Mouse (Mus musculus): ENCODE measurements around the gene Man2a1. TPM values are rescaled to one million over a fixed set of nuclear protein-coding genes. Genes with fewer than 3 reads are reported as not detected.

Gene Man2a1
- polyA plus RNA-seq, 1 experiment from 2014 or later = 3.0 TPM

DNA sequence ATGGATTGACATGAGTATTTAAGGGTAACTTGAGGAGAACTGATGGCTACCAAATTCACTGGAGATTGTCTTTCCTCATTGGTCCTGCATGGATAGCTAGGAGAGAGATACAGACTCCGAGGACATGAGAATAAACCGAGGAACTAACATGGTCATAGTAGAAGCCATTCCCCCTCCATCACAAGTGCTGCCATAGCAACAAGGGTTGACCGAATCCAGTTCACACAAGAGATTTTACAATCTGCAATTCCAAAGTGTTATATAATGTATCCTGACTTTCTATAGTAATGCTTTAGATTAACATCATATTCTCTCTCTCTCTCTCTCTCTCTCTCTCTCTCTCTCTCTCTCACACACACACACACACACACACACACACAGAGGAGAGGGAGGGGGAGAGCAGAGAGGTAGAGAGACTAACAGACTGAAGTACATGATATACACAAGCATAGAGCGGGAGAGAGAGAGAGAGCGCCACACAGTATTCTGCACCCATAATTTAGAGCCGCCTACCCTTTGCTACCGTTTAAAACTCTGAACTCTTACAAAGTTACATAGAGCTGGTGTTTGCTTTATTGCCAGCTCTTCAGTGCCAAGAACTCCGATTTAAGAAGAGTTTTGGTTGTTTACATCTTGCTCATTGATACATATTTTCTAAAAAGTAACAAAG is 37.5 kb downstream of the Man2a1 start:
- H3K27me3 ChIP-seq (ENCODE audit: control insufficient read depth, insufficient read depth, low read length) = no peaks in the 10 kb centered on the region
- no peaks in the 10 kb centered on the region for H3K36me3 ChIP-seq (ENCODE audit: control insufficient read depth, insufficient read depth, low read length)
- WGBS = 82% methylated on average over 8 of the region's 8 CpGs
- no peak for ATAC-seq (ENCODE audit: low FRiP score)
- H3K27ac ChIP-seq (ENCODE audit: low read depth, low read length) = no peak overlapping the region
- no peaks in the 10 kb centered on the region; the same call in 1 of the 2 replicates for H3K4me1 ChIP-seq (ENCODE audit: control insufficient read depth, insufficient read depth, low read length)
- H3K4me2 ChIP-seq = no peak overlapping the region
- no peaks in the 10 kb centered on the region for H3K9me3 ChIP-seq (ENCODE audit: control insufficient read depth, low read length)
- no peak for DNase-seq (ENCODE audit: low spot score, missing footprints)
- no peak overlapping the region for H3K4me3 ChIP-seq (ENCODE audit: low read depth, low read length)
- H3K9ac ChIP-seq (ENCODE audit: low read length) = no peak overlapping the region

DNA sequence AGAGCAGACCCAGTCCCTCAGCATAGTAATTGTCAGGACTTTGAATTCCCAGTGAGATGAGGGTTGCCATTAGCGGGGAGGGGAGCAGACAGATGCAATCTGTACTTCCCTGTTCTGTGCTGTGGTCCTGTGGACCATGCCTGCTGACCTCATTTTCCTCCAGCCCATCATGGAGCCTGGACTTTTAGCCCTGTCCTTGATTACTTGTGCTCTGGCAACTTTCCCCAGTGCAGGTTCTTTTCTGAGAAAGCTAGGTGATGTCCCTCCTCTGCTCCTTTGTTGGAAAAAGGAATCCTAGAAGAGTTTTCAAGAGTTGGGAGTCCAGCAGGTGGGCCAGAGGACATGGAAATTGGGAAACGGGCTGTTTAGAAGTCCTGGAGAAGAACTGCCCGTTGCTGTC is 40.8 kb downstream of the Man2a1 start:
- no peak overlapping the region for H3K4me3 ChIP-seq (ENCODE audit: low read depth, low read length)
- H3K27me3 ChIP-seq (ENCODE audit: control insufficient read depth, insufficient read depth, low read length) = no peaks in the 10 kb centered on the region
- peaks cover 5% of the 10 kb centered on the region for H3K4me1 ChIP-seq (ENCODE audit: control insufficient read depth, insufficient read depth, low read length)
- H3K9ac ChIP-seq (ENCODE audit: low read length) = no peak overlapping the region
- no peaks in the 10 kb centered on the region for H3K9me3 ChIP-seq (ENCODE audit: control insufficient read depth, low read length)
- DNase-seq (ENCODE audit: low spot score, missing footprints) = no peak
- no peaks in the 10 kb centered on the region for H3K36me3 ChIP-seq (ENCODE audit: control insufficient read depth, insufficient read depth, low read length)
- H3K27ac ChIP-seq (ENCODE audit: low read depth, low read length) = no peak overlapping the region
- ATAC-seq (ENCODE audit: low FRiP score) = no peak
- WGBS = 84% methylated on average over 3 of the region's 3 CpGs
- no peak overlapping the region for H3K4me2 ChIP-seq

DNA sequence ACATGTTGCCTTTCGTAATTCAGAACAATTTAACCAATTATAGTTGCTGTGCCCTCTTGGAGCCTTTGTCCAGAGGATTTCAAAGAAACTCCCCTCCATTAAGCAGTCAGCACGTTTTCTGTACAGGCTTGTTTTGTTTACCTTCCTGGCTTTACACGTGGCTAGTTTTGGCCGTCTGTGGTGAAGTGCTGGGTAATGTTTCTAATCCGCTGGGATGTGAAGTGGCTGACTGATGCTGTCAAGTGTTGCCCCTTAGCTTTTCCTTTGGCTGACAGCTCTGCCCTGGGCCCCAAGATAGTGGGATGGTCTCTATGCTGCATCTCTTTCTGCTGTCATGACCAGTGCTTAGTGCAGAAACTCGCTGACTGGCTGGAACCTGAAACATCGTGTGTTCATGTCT is 43.1 kb downstream of the Man2a1 start:
- Histone ChIP-seq H3K9me3 (ENCODE audit: control insufficient read depth, low read length) (no peaks in the 10 kb centered on the region), H3K9ac (ENCODE audit: low read length) (no peak overlapping the region), H3K4me2 (no peak overlapping the region), H3K4me1 (ENCODE audit: control insufficient read depth, insufficient read depth, low read length) (peaks cover 5% of the 10 kb centered on the region), H3K36me3 (ENCODE audit: control insufficient read depth, insufficient read depth, low read length) (no peaks in the 10 kb centered on the region), H3K27me3 (ENCODE audit: control insufficient read depth, insufficient read depth, low read length) (no peaks in the 10 kb centered on the region), H3K27ac (ENCODE audit: low read depth, low read length) (no peak overlapping the region), H3K4me3 (ENCODE audit: low read depth, low read length) (no peak overlapping the region)
- ATAC-seq (ENCODE audit: low FRiP score) (peak; percentile 67; the same call in 1 of the 2 replicates), DNase-seq (ENCODE audit: low spot score, missing footprints) (no peak)
- WGBS = 31% methylated on average over 7 of the region's 7 CpGs

DNA sequence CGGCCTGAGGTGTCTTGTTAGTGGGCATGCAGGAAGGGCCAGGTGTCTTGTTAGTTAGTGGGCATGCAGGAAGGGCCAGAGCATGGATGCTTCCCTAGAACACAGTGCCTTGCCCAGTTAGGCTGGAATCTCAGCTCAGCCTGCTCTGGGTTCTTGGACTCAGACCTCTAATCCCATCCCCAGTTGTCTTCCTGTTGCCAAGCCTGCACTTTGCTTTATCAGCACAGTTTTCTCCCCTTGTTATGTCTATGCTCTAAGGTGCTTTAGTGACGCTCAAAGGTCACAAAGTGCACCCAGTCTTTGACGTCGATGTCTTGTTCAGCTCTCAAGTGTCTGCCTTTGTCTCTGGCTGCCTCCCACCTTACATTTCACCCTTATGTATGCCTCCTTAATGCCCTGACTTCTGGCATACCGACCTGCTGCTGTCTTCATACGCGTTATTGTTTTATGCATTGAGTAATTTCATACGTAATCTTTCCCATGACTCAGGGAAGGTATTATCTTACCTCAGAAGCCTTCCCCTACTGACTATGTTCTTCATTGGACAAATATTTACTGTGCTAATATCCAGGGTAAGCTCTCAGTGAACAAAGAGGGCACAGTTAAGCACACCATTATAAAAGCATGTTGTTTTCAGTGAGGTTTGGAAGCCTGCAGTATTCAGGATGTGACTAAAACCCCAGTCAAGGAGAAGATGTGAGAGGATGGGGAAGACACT is 44.5 kb downstream of the Man2a1 start:
- no peak overlapping the region for H3K4me3 ChIP-seq (ENCODE audit: low read depth, low read length)
- no peak overlapping the region for H3K9ac ChIP-seq (ENCODE audit: low read length)
- H3K4me1 ChIP-seq (ENCODE audit: control insufficient read depth, insufficient read depth, low read length) = peaks cover 5% of the 10 kb centered on the region
- H3K36me3 ChIP-seq (ENCODE audit: control insufficient read depth, insufficient read depth, low read length) = no peaks in the 10 kb centered on the region
- no peak for ATAC-seq (ENCODE audit: low FRiP score)
- DNase-seq (ENCODE audit: low spot score, missing footprints) = no peak
- H3K27ac ChIP-seq (ENCODE audit: low read depth, low read length) = no peak overlapping the region
- no peak overlapping the region for H3K4me2 ChIP-seq
- no peaks in the 10 kb centered on the region for H3K9me3 ChIP-seq (ENCODE audit: control insufficient read depth, low read length)
- H3K27me3 ChIP-seq (ENCODE audit: control insufficient read depth, insufficient read depth, low read length) = no peaks in the 10 kb centered on the region
- 82% methylated on average over 8 of the region's 8 CpGs for WGBS

DNA sequence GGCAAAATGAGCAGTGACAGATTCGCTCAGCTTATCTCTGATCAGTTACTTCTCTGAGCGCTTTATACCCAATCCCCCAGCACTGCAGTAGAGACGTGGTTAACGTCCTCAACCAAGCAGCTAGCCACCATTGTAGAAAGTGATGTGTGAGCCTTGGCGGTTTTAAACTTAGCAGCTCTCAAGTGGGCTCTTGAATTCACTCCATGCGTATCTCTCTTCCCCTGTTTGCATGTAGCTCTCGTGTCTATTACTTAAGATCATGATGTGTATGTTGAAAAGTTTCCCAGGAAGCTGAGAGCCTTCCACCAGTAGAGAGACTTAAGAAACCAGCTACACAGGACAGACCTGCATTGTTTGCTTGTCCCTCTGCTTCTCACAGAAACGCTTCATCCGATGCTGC is 46.9 kb downstream of the Man2a1 start:
- DNase-seq (ENCODE audit: low spot score, missing footprints) = no peak
- 89% methylated on average over 9 of the region's 9 CpGs for WGBS

DNA sequence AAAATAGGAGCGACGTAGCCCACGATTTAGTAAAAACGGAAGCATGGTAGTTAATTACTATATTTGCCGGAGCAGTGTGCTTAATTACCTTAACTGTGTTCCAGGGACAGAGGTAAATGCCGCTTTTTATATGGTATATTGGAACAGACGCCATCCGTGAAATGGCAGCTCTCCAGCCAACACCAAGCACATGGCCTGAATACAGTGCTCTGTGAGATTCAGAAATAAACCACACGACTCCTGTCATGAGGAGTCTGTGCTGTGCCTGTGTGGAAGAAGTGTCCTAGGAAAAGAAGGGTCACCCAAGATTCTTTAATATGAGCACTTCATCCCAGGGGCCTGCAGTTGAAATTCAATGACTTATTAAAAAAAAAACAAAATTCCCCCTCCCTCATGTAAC is 50.2 kb downstream of the Man2a1 start:
- Histone ChIP-seq H3K4me3 (ENCODE audit: low read depth, low read length) (no peak overlapping the region), H3K27ac (ENCODE audit: low read depth, low read length) (no peak overlapping the region), H3K9me3 (ENCODE audit: control insufficient read depth, low read length) (peaks cover 2% of the 10 kb centered on the region; the same call in 1 of the 2 replicates), H3K4me1 (ENCODE audit: control insufficient read depth, insufficient read depth, low read length) (no peaks in the 10 kb centered on the region), H3K9ac (ENCODE audit: low read length) (no peak overlapping the region), H3K36me3 (ENCODE audit: control insufficient read depth, insufficient read depth, low read length) (peaks cover 8% of the 10 kb centered on the region; the same call in 1 of the 2 replicates), H3K27me3 (ENCODE audit: control insufficient read depth, insufficient read depth, low read length) (no peaks in the 10 kb centered on the region), H3K4me2 (no peak overlapping the region)
- WGBS = 95% methylated on average over 9 of the region's 9 CpGs
- ATAC-seq (ENCODE audit: low FRiP score) (no peak), DNase-seq (ENCODE audit: low spot score, missing footprints) (no peak)

More for the DNA sequence above, 46.9 kb downstream of the Man2a1 start:
- H3K4me2 ChIP-seq = no peak overlapping the region
- no peaks in the 10 kb centered on the region; the same call in 1 of the 2 replicates for H3K9me3 ChIP-seq (ENCODE audit: control insufficient read depth, low read length)
- no peak for ATAC-seq (ENCODE audit: low FRiP score)
- H3K27ac ChIP-seq (ENCODE audit: low read depth, low read length) = no peak overlapping the region
- peaks cover 3% of the 10 kb centered on the region; the same call in 1 of the 2 replicates for H3K36me3 ChIP-seq (ENCODE audit: control insufficient read depth, insufficient read depth, low read length)
- H3K27me3 ChIP-seq (ENCODE audit: control insufficient read depth, insufficient read depth, low read length) = no peaks in the 10 kb centered on the region
- H3K9ac ChIP-seq (ENCODE audit: low read length) = no peak overlapping the region
- H3K4me3 ChIP-seq (ENCODE audit: low read depth, low read length) = no peak overlapping the region
- peaks cover 5% of the 10 kb centered on the region for H3K4me1 ChIP-seq (ENCODE audit: control insufficient read depth, insufficient read depth, low read length)

DNA sequence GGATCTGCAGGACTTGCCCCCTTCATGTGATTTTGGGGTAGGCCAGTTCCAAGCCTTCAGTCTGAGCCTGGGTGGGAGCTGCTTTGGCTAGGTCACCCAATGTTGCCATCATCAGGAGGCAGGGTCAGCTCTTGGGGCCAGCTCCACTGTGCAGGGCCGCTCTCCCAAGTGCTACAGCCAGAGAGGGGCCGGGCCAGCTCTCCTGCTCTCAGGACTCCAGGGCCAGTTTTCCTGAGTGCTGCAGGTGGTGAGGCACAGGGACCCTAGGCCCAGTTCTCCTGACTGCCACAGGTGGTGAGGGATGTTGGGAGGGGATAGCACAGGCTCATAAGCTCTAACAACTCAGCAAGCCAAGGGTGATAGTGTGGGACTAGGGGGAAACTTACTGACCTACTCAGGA is 53.1 kb downstream of the Man2a1 start:
- Histone ChIP-seq H3K4me1 (ENCODE audit: control insufficient read depth, insufficient read depth, low read length) (no peaks in the 10 kb centered on the region), H3K27ac (ENCODE audit: low read depth, low read length) (no peak overlapping the region), H3K4me2 (no peak overlapping the region), H3K27me3 (ENCODE audit: control insufficient read depth, insufficient read depth, low read length) (no peaks in the 10 kb centered on the region), H3K36me3 (ENCODE audit: control insufficient read depth, insufficient read depth, low read length) (peaks cover 8% of the 10 kb centered on the region; the same call in 1 of the 2 replicates), H3K4me3 (ENCODE audit: low read depth, low read length) (no peak overlapping the region), H3K9ac (ENCODE audit: low read length) (no peak overlapping the region), H3K9me3 (ENCODE audit: control insufficient read depth, low read length) (peaks cover 2% of the 10 kb centered on the region; the same call in 1 of the 2 replicates)
- DNase-seq (ENCODE audit: low spot score, missing footprints) (no peak), ATAC-seq (ENCODE audit: low FRiP score) (no peak)
- 100% methylated on average over 2 of the region's 2 CpGs for WGBS

DNA sequence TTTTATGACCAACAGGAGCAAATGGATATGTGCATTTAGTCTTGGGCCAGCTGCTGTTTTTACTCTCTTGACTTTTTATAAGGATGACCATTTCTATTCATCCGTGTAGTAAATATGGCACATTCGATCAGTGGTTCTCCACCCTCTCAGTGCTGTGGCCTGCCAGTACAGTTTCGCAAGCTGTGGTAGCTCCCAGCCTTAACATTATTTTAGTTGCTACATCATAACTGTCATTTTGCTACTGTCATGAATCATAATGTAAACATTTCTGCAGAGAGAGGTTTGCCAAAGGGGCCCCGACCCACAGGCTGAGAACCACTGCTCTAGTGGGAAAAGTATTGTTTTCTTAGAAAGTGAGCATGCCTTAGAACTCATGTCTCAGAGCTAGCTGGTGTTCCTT is 59.1 kb downstream of the Man2a1 start:
- 96% methylated on average over 4 of the region's 4 CpGs for WGBS
- no peak overlapping the region for H3K9ac ChIP-seq (ENCODE audit: low read length)
- H3K27me3 ChIP-seq (ENCODE audit: control insufficient read depth, insufficient read depth, low read length) = no peaks in the 10 kb centered on the region
- ATAC-seq (ENCODE audit: low FRiP score) (no peak), DNase-seq (ENCODE audit: low spot score, missing footprints) (no peak)
- H3K4me1 ChIP-seq (ENCODE audit: control insufficient read depth, insufficient read depth, low read length) = no peaks in the 10 kb centered on the region
- H3K9me3 ChIP-seq (ENCODE audit: control insufficient read depth, low read length) = no peaks in the 10 kb centered on the region
- peaks cover 4% of the 10 kb centered on the region; the same call in 1 of the 2 replicates for H3K36me3 ChIP-seq (ENCODE audit: control insufficient read depth, insufficient read depth, low read length)
- no peak overlapping the region for H3K4me2 ChIP-seq
- no peak overlapping the region for H3K4me3 ChIP-seq (ENCODE audit: low read depth, low read length)
- no peak overlapping the region for H3K27ac ChIP-seq (ENCODE audit: low read depth, low read length)

DNA sequence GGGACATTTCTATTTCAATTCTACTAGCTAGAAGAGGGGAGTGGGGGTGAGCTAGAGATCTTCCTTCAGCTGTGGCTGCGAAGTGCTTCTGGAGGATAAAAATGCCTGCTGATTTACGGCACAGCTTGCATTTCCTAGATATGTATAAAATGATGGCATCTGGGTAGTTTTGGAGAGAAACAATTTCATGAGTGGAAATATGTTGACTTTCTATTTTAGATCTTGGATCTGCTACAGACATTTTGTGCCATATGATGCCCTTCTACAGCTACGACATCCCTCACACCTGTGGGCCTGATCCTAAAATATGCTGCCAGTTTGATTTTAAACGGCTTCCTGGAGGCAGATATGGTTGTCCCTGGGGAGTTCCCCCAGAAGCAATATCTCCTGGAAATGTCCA is 66.0 kb downstream of the Man2a1 start:
- Histone ChIP-seq H3K4me1 (ENCODE audit: control insufficient read depth, insufficient read depth, low read length) (no peaks in the 10 kb centered on the region; the same call in 1 of the 2 replicates), H3K4me3 (ENCODE audit: low read depth, low read length) (no peak overlapping the region), H3K27ac (ENCODE audit: low read depth, low read length) (no peak overlapping the region), H3K27me3 (ENCODE audit: control insufficient read depth, insufficient read depth, low read length) (no peaks in the 10 kb centered on the region), H3K9ac (ENCODE audit: low read length) (no peak overlapping the region), H3K9me3 (ENCODE audit: control insufficient read depth, low read length) (no peaks in the 10 kb centered on the region), H3K36me3 (ENCODE audit: control insufficient read depth, insufficient read depth, low read length) (0 out of 2 replicates have a peak, but pooled peaks cover 2% of the 10 kb centered on the region), H3K4me2 (no peak overlapping the region)
- ATAC-seq (ENCODE audit: low FRiP score) (no peak), DNase-seq (ENCODE audit: low spot score, missing footprints) (no peak)
- WGBS = 94% methylated on average over 4 of the region's 4 CpGs

All from midbrain, embryonic 11.5 days (tissue).